Mouse (Mus musculus) CH12.LX (cell line): ENCODE data around the gene Id2. TPM values are rescaled to one million over a fixed set of nuclear protein-coding genes. Genes with fewer than 3 reads are reported as not detected.

Experiments used
- DNase-seq: peaks from one replicate; pipeline ENCODE4 v3.0.0-alpha.2; 2013; ENCODE audit errors: extremely low read depth
- H3K27ac ChIP-seq: 2 replicates; pipeline ENCODE4 v1.5.1; 2012; ENCODE audit warnings: low read depth, mild to moderate bottlenecking, control low read depth, moderate library complexity; ENCODE audit not compliant: insufficient read depth
- H3K27me3 ChIP-seq: replicated peaks from 2 replicates; pipeline ENCODE3; 2012; ENCODE audit warnings: inconsistent platforms
- H3K36me3 ChIP-seq, 2 experiments: replicated peaks in 1 of 2; 2 replicates each; pipeline versions ENCODE3 to v1.6.1; 2012; ENCODE audit warnings: inconsistent platforms in 1 of 2, low read length in 1 of 2, mild to moderate bottlenecking in 1 of 2, mixed read lengths in 1 of 2, moderate library complexity in 1 of 2; ENCODE audit not compliant: control insufficient read depth in 1 of 2, insufficient read depth in 1 of 2
- H3K4me1 ChIP-seq, 2 experiments: 2 replicates each; pipeline ENCODE4 v1.6.1; 2012; ENCODE audit warnings: inconsistent platforms in 1 of 2, moderate library complexity in 1 of 2; ENCODE audit not compliant: insufficient read depth in 2 of 2, control insufficient read depth in 1 of 2
- H3K4me2 ChIP-seq: 2 replicates; pipeline ENCODE4 v1.6.1; 2012; ENCODE audit warnings: low read depth, mild to moderate bottlenecking, control low read depth; ENCODE audit not compliant: poor library complexity, insufficient read depth, severe bottlenecking
- H3K4me3 ChIP-seq, 3 experiments: fragments of 150-350 bp in 1 of 3; sonication (generic) in 1 of 3; replicated peaks in 1 of 3; 2 replicates each; pipeline versions ENCODE3 to v1.5.1; 2011 to 2012; ENCODE audit warnings: low read depth in 2 of 3, low read length in 2 of 3, mild to moderate bottlenecking in 2 of 3, moderate library complexity in 2 of 3, control low read depth in 1 of 3, improper control_type of control experiment in 1 of 3, inconsistent platforms in 1 of 3, mixed read lengths in 1 of 3; ENCODE audit not compliant: poor library complexity in 1 of 3
- H3K79me2 ChIP-seq: replicated peaks from 2 replicates; pipeline ENCODE4 v1.6.1; 2012; ENCODE audit warnings: mild to moderate bottlenecking, moderate library complexity; ENCODE audit not compliant: control insufficient read depth, poor library complexity, insufficient read depth, severe bottlenecking; ENCODE audit errors: extremely low read depth
- H3K9ac ChIP-seq: 2 replicates; pipeline ENCODE4 v1.6.1; 2012; ENCODE audit warnings: low read depth, mild to moderate bottlenecking, control low read depth, moderate library complexity; ENCODE audit not compliant: insufficient read depth
- H3K9me3 ChIP-seq: replicated peaks from 2 replicates; pipeline ENCODE3; 2012; ENCODE audit warnings: low read length, inconsistent platforms, mixed read lengths
- CTCF ChIP-seq, 2 experiments: IDR thresholded peaks in 1 of 2; conservative IDR thresholded peaks in 1 of 2; 2 replicates each; pipeline ENCODE4 v1.5.1; 2011 to 2012; ENCODE audit warnings: low read depth in 2 of 2, low read length in 2 of 2, improper control_type of control experiment in 1 of 2, inconsistent platforms in 1 of 2, mild to moderate bottlenecking in 1 of 2, moderate library complexity in 1 of 2
- ETS1 ChIP-seq: conservative IDR thresholded peaks from 2 replicates; pipeline ENCODE4 v1.6.1; 2012; ENCODE audit warnings: low read depth, mild to moderate bottlenecking, inconsistent platforms, low read length, improper control_type of control experiment, moderate library complexity
- GABPA ChIP-seq: IDR thresholded peaks from 2 replicates; pipeline ENCODE4 v1.6.1; 2012; ENCODE audit warnings: low read depth, low read length, improper control_type of control experiment, inconsistent platforms; ENCODE audit not compliant: insufficient replicate concordance
- IRF4 ChIP-seq: IDR thresholded peaks from 2 replicates; pipeline ENCODE4 v1.6.1; 2014; ENCODE audit warnings: low read depth, mild to moderate bottlenecking, inconsistent platforms, low read length, improper control_type of control experiment
- KAT2A ChIP-seq: IDR thresholded peaks from 2 replicates; pipeline ENCODE4 v1.6.1; 2012; ENCODE audit warnings: low read length, improper control_type of control experiment, inconsistent platforms; ENCODE audit not compliant: insufficient replicate concordance
- MAFK ChIP-seq: IDR thresholded peaks from 2 replicates; pipeline ENCODE4 v1.6.1; 2011; ENCODE audit warnings: low read length, improper control_type of control experiment; ENCODE audit not compliant: insufficient replicate concordance
- MAZ ChIP-seq: IDR thresholded peaks from 2 replicates; pipeline ENCODE4 v1.6.1; 2012; ENCODE audit warnings: low read depth, mild to moderate bottlenecking, inconsistent platforms, low read length, improper control_type of control experiment, moderate library complexity
- MXI1 ChIP-seq: IDR thresholded peaks from 2 replicates; pipeline ENCODE4 v1.6.1; 2011; ENCODE audit warnings: mild to moderate bottlenecking, low read depth, low read length, improper control_type of control experiment
- MYC ChIP-seq: IDR thresholded peaks from 2 replicates; pipeline ENCODE4 v1.6.1; 2011; ENCODE audit warnings: low read depth, mild to moderate bottlenecking, improper control_type of control experiment, low read length
- PAX5 ChIP-seq: IDR thresholded peaks from 2 replicates; pipeline ENCODE4 v1.6.1; 2012; ENCODE audit warnings: low read length, inconsistent platforms, mixed read lengths
- POLR2AphosphoS2 ChIP-seq: IDR thresholded peaks from 2 replicates; pipeline ENCODE4 v1.6.1; 2011; ENCODE audit warnings: low read depth, low read length, improper control_type of control experiment
- SIN3A ChIP-seq: IDR thresholded peaks from 2 replicates; pipeline ENCODE4 v1.6.1; 2012; ENCODE audit warnings: low read length, improper control_type of control experiment, inconsistent platforms
- TCF12 ChIP-seq: IDR thresholded peaks from 2 replicates; pipeline ENCODE4 v1.6.1; 2014; ENCODE audit warnings: low read depth, mild to moderate bottlenecking, inconsistent platforms, low read length, improper control_type of control experiment
- USF2 ChIP-seq: conservative IDR thresholded peaks from 2 replicates; pipeline ENCODE4 v1.6.1; 2011; ENCODE audit warnings: low read depth, low read length, improper control_type of control experiment
- ZKSCAN1 ChIP-seq: IDR thresholded peaks from 2 replicates; pipeline ENCODE4 v1.6.1; 2012; ENCODE audit warnings: low read depth, inconsistent platforms, low read length, improper control_type of control experiment, borderline replicate concordance
- ZNF384 ChIP-seq: IDR thresholded peaks from 2 replicates; pipeline ENCODE4 v1.6.1; 2012; ENCODE audit warnings: low read depth, low read length, improper control_type of control experiment, inconsistent platforms
- dilution Hi-C: fragments of 300-500 bp; cut with MboI; formaldehyde crosslinking; loops from 2 replicates; pipeline ENCODE4 v1.14.3; 2020; ENCODE audit warnings: low sequenced_read_pairs; ENCODE audit not compliant: extremely low pct_unique_long_range_greater_than_20kb, extremely low pct_ligation_motif_present
- in situ Hi-C: fragments of 300-500 bp; cut with MboI; formaldehyde crosslinking; loops from 3 replicates; pipeline ENCODE4 v1.14.3; 2019; ENCODE audit warnings: low sequenced_read_pairs, low pct_ligation_motif_present, low pct_unique_long_range_greater_than_20kb, mixed read lengths
- polyA plus RNA-seq: library from polyadenylated mRNA; unstranded; fragments of >175 nt; gene quantifications from 2 replicates; pipeline ENCODE4 v1.2.1, GENCODE M21; 2012; ENCODE audit warnings: low read depth; ENCODE audit not compliant: insufficient read length
- total RNA-seq, 2 experiments: library from RNA; depleted of rRNA; stranded (reverse); fragments of 300-350 nt in 1 of 2; fragments of >200 nt in 1 of 2; gene quantifications; 2 replicates each; pipeline ENCODE4 v1.2.3; 2012 to 2014

Gene Id2
- total and polyA plus RNA-seq, 3 experiments: 12.4 to 42.9 (median 14.2) TPM

DNA sequence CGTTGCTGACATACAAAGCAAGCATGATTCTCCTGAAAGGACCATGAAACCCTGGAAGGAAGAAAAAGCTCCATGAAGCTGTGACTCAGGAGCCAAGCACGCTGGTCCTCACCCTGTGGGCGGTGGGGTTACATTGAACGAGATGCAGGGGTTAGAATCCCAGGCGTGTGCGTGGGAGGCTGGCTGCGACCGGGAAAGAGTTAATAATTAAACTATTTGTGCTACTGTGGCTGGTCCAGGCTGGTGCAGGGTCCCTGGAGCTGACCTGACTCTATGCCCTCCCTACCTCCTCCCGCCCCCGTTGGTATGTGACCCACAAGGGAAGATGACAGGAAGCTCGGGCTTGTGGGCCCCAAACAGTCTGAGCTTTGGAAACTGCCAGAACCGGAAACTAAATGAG is 35.1 kb upstream of the Id2 start:
- Histone ChIP-seq H3K27ac (no peak overlapping the region), H3K4me3 (no peak overlapping the region)
- dilution Hi-C loops: no loop called here
- in situ Hi-C loops: no loop called here
- DNase-seq: no peak
- TF ChIP-seq MAZ: no peak
- no peak for TF ChIP-seq CTCF (conservative IDR thresholded peaks at IDR 0.05 in 1 of 2, IDR thresholded peaks at IDR 0.05 in 1 of 2; ENCODE audit: low read depth in 2 of 2, low read length in 2 of 2)
- no peak for TF ChIP-seq GABPA
- TF ChIP-seq, all 38 proteins: peak for 0
- H3K9ac ChIP-seq: no peak overlapping the region
- no peaks in the 10 kb centered on the region for H3K27me3 ChIP-seq
- no peaks in the 10 kb centered on the region for H3K36me3 ChIP-seq
- no peaks in the 10 kb centered on the region for H3K79me2 ChIP-seq
- H3K9me3 ChIP-seq: no peaks in the 10 kb centered on the region
- H3K4me1 ChIP-seq: peaks cover 0 to 9% of the 10 kb centered on the region in 2 experiments; a peak in 2 of 4 replicates
- H3K4me2 ChIP-seq: no peak overlapping the region

- no peaks in the 10 kb centered on the region for H3K79me2 ChIP-seq
- H3K27me3 ChIP-seq: no peaks in the 10 kb centered on the region
These were observed 30.7 kb upstream of the Id2 start for GRCm38 (mm10) chr12:25127629-25128028.

GRCm38 (mm10) chr12:25126228-25126627 is 29.3 kb upstream of the Id2 start:
- no peaks in the 10 kb centered on the region for H3K27me3 ChIP-seq
- no peak for TF ChIP-seq ETS1
- no peak for TF ChIP-seq ZKSCAN1
- no peak for TF ChIP-seq KAT2A
- no peak for TF ChIP-seq MYC
- no peak for TF ChIP-seq PAX5
- no peak for TF ChIP-seq MAFK
- TF ChIP-seq GABPA: no peak
- TF ChIP-seq SIN3A: no peak
- H3K4me3 ChIP-seq: no peak overlapping the region
- no peak overlapping the region for H3K4me2 ChIP-seq
- no peak overlapping the region for H3K27ac ChIP-seq
- no peaks in the 10 kb centered on the region for H3K36me3 ChIP-seq
- dilution Hi-C loops (no loop called here), in situ Hi-C loops (no loop called here)
- H3K9ac ChIP-seq: no peak overlapping the region
- H3K9me3 ChIP-seq: no peaks in the 10 kb centered on the region
- H3K79me2 ChIP-seq: no peaks in the 10 kb centered on the region
- DNase-seq: no peak
- no peaks in the 10 kb centered on the region for H3K4me1 ChIP-seq

More at GRCm38 (mm10) chr12:25127629-25128028, 30.7 kb upstream of the Id2 start:
- DNase-seq: no peak
- dilution Hi-C loops (no loop called here), in situ Hi-C loops (no loop called here)
- no peak overlapping the region for H3K27ac ChIP-seq
- H3K36me3 ChIP-seq: no peaks in the 10 kb centered on the region
- H3K4me1 ChIP-seq: peaks cover 0 to under 1% of the 10 kb centered on the region in 2 experiments; a peak in 1 of 4 replicates
- H3K4me3 ChIP-seq: no peak overlapping the region
- no peak overlapping the region for H3K9ac ChIP-seq
- TF ChIP-seq TCF12: no peak
- no peak for TF ChIP-seq PAX5
- TF ChIP-seq GABPA: no peak
- TF ChIP-seq SIN3A: no peak
- no peak for TF ChIP-seq ZNF384
- TF ChIP-seq MXI1: no peak
- no peak for TF ChIP-seq USF2
- no peak for TF ChIP-seq POLR2AphosphoS2
- no peak for TF ChIP-seq MYC
- TF ChIP-seq ETS1: no peak
- no peak for TF ChIP-seq IRF4
- no peak overlapping the region for H3K4me2 ChIP-seq
- H3K9me3 ChIP-seq: no peaks in the 10 kb centered on the region
